Mouse (Mus musculus) spleen, adult 2 months (tissue): Measurements from ENCODE around the gene Kif7.

ENCODE experiments used
- CTCF ChIP-seq: fragments of 200-500 bp; IDR thresholded peaks from 2 replicates; pipeline ENCODE4 v1.5.1; 2011; ENCODE audit warnings: mild to moderate bottlenecking, inconsistent platforms; ENCODE audit not compliant: insufficient read depth, insufficient read length, insufficient replicate concordance; ENCODE audit errors: extremely low read depth
- POLR2A ChIP-seq: fragments of 200-500 bp; IDR thresholded peaks from 2 replicates; pipeline ENCODE4 v1.6.1; 2011; ENCODE audit warnings: low read depth, low read length, inconsistent platforms

- TF ChIP-seq CTCF (no peak), POLR2A (no peak)
Observed at GRCm38 (mm10) chr7:79705210-79705609, 10.3 kb downstream of the Kif7 start.
